Mouse (Mus musculus): Measurements from ENCODE around the gene Fuca1. TPM values are rescaled to one million over a fixed set of nuclear protein-coding genes. Genes with fewer than 3 reads are reported as not detected.

Fuca1 gene
- 10 to 100 TPM; 30.4 to 34.6 TPM for total RNA-seq (2021)
- polyA plus RNA-seq (2012; rRNA removed), result 24.0 and 25.3 TPM in 2 replicates
- long read RNA-seq, transcript Fuca1-201 (8 exons, 2,525 nt), result major isoform, 41 of 48 reads
- long read RNA-seq, partial matches to known transcripts, result 1 of 48 reads
- long read RNA-seq, other reads (novel, unspliced or antisense), result 6 of 48 reads

DNA sequence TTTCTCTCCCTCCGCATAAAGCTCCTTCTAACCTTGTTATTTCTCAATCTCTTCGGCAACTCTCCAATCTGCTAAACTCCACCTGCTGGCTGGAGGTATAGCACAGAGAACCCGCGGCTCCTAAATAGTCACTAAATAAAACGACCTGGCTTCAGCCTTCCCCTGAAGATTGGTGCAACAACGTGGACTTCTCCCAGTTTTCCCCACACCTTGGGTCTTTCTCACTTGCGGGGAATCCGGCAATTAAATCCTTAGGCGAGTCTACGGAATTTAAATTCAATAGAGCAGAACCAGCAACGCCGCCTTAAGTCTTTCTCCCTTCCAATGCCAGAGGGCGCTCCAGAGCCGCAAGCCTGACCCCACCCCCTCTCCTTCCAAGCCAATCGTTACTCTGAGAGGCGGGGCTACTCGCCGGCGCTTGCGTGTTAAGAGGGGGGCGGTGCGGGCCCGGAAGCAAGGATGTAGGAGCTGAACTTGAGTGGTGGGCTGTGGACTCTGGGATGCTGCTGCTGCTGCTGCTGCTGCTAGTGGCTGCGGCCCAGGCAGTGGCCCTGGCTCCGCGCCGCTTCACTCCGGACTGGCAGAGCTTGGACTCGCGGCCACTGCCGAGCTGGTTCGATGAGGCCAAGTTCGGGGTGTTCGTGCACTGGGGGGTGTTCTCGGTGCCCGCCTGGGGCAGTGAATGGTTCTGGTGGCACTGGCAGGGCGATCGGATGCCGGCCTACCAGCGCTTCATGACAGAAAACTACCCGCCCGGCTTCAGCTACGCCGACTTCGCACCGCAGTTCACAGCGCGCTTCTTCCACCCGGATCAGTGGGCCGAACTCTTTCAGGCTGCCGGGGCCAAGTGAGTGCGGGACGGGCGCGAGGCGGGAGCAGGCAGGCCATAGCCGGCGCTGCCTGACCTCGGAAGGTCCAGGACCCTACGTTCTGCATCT lies at the start of gene Fuca1:
Gene Fuca1 (plus strand): TSS at position 432 of the 938 bp plus-strand sequence.
- DNase-seq, result peak; percentile 95 to 96
- H3K79me2 ChIP-seq (replicated peaks; ENCODE audit: control insufficient read depth, insufficient read depth, low read length), result no peaks in the 10 kb centered on the region
- peaks cover 3% of the 10 kb centered on the region for H3K4me1 ChIP-seq (ENCODE audit: control insufficient read depth, insufficient read depth, low read length)
- no peaks in the 10 kb centered on the region for H3K27me3 ChIP-seq (ENCODE audit: control insufficient read depth, insufficient read depth, low read length)
- intact Hi-C loops (cut with DNase I), result loop anchor here (1.0 to 5.0 kb wide), 4 partner anchors 26 to 118 kb away; partner anchors contain the start of genes Gale and Hmgcl
- TF ChIP-seq EP300 (IDR thresholded peaks at IDR 0.05; ENCODE audit: insufficient read depth, low read depth, low read length) (no peak), POLR2A (IDR thresholded peaks at IDR 0.05; ENCODE audit: insufficient read depth, low read depth, low read length) (peak; percentile 74), CTCF (IDR thresholded peaks at IDR 0.05) (peak; percentile 92)
- peak within 1 kb of the TSS; percentile 84 for H3K4me3 ChIP-seq
- H3K9ac ChIP-seq (ENCODE audit: low read depth, low read length), result peak within 1 kb of the TSS; percentile 82
- peak within 1 kb of the TSS; percentile 83 for H3K27ac ChIP-seq
- no peaks in the 10 kb centered on the region for H3K36me3 ChIP-seq (ENCODE audit: control insufficient read depth, insufficient read depth, low read length)
- WGBS, result under 1% methylated on average over 60 of the region's 60 CpGs

GRCm38 (mm10) chr4:135872015-135872414 lies 48.5 kb upstream of the Fuca1 start:
- no peak for DNase-seq
- TF ChIP-seq CTCF (IDR thresholded peaks at IDR 0.05) (no peak), EP300 (IDR thresholded peaks at IDR 0.05; ENCODE audit: insufficient read depth, low read depth, low read length) (no peak), POLR2A (IDR thresholded peaks at IDR 0.05; ENCODE audit: insufficient read depth, low read depth, low read length) (no peak)
- Histone ChIP-seq H3K27ac (peak overlapping the region; percentile 100; the same call in 1 of the 2 replicates), H3K4me3 (peak overlapping the region; percentile 85), H3K4me1 (ENCODE audit: control insufficient read depth, insufficient read depth, low read length) (peaks cover 23% of the 10 kb centered on the region), H3K27me3 (ENCODE audit: control insufficient read depth, insufficient read depth, low read length) (no peaks in the 10 kb centered on the region), H3K9ac (ENCODE audit: low read depth, low read length) (no peak overlapping the region), H3K79me2 (replicated peaks; ENCODE audit: control insufficient read depth, insufficient read depth, low read length) (no peaks in the 10 kb centered on the region), H3K36me3 (ENCODE audit: control insufficient read depth, insufficient read depth, low read length) (peaks cover 48% of the 10 kb centered on the region)
- intact Hi-C loops (cut with DNase I), result loop anchor here (5.0 kb wide), 1 partner anchor 35 kb away; no protein-coding TSS in a partner anchor
- WGBS, result 10% methylated on average over 3 of the region's 3 CpGs

DNA sequence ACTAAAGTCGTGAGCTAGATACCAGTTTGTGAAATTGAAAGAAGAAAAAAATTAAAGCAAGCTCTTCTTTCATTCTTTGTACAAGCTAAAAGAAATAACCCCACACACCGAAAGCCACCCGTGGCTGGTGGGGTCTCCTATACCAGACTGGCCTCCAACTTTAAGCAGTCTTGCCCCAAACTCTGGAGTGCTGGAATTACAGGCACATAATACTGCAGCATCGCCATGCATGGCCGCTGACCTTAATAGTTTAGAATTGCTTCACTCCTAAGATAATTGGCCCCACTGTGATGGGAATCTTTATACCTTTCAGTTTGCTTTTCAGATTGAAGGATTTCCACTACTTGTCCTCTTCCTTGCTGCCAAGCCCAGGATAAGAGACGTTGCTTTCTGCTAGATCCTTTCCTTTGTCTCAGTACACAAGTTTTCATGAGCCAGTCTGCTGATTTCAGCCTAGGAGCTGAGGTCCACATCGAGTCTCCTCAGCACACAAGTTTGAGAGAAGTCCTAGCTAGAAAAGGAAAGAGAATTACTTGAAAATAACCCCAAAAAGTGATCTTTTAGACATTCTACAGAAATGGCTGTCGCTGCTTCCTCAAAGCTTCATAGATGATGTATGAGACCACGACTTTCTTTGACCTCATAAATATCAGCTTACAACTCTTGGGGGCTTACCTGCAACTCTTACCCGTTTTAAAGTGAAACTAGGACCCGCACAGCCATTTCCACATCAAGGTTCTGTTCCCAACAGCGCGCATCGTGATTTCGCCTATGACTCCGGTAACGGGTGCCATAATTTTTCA lies 47.7 kb upstream of the Fuca1 start:
- H3K27ac ChIP-seq, result peak overlapping the region; percentile 100
- no peak for DNase-seq
- peak overlapping the region; percentile 85 for H3K4me3 ChIP-seq
- TF ChIP-seq POLR2A (IDR thresholded peaks at IDR 0.05; ENCODE audit: insufficient read depth, low read depth, low read length) (no peak), EP300 (IDR thresholded peaks at IDR 0.05; ENCODE audit: insufficient read depth, low read depth, low read length) (no peak), CTCF (IDR thresholded peaks at IDR 0.05) (no peak)
- H3K27me3 ChIP-seq (ENCODE audit: control insufficient read depth, insufficient read depth, low read length), result no peaks in the 10 kb centered on the region
- H3K9ac ChIP-seq (ENCODE audit: low read depth, low read length), result peak overlapping the region; percentile 98
- intact Hi-C loops (cut with DNase I), result loop anchor here (1.0 to 5.0 kb wide), 2 partner anchors 16 to 35 kb away; no protein-coding TSS in a partner anchor
- H3K79me2 ChIP-seq (replicated peaks; ENCODE audit: control insufficient read depth, insufficient read depth, low read length), result no peaks in the 10 kb centered on the region
- H3K36me3 ChIP-seq (ENCODE audit: control insufficient read depth, insufficient read depth, low read length), result peaks cover 48% of the 10 kb centered on the region
- H3K4me1 ChIP-seq (ENCODE audit: control insufficient read depth, insufficient read depth, low read length), result peaks cover 24% of the 10 kb centered on the region
- 1% methylated on average over 17 of the region's 17 CpGs for WGBS

DNA sequence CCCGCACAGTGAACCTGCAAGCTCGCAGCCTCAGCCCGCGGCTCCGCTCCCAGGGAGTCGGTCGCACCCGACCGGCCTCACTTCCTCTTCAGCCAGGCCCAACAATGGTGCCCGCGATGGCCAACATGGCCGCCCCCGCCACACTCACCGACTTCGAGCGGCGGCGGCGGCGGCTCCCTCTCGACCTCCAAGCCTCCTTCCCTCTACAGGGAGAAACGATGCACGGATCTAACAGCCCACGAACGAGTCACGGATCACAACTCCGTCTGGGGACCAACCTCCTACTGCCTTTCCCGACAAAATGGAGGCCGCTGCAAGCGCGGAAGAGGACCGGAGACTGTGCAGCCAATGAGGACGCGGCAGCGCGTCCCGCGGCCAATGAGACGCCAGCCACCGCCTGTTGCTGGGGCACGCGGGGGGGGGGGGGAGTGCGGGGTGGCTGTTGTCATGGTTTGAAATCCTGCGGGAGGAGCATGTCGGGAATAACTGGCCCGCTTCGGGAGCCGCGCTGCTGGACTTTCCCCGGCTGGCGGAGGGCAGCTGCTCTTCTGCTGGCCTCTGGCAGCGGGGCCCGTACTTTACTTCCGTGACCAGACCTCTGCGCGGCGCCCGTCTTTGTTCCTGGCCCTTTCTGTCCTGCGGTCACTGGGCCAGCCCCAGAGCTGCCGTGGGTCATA lies 46.9 kb upstream of the Fuca1 start, which contains the start of gene Pnrc2:
Gene Pnrc2 (minus strand): TSS at position 325 of the 677 bp plus-strand sequence.
- Histone ChIP-seq H3K9ac (ENCODE audit: low read depth, low read length) (peak within 1 kb of the TSS; percentile 98), H3K27me3 (ENCODE audit: control insufficient read depth, insufficient read depth, low read length) (no peaks in the 10 kb centered on the region), H3K79me2 (replicated peaks; ENCODE audit: control insufficient read depth, insufficient read depth, low read length) (no peaks in the 10 kb centered on the region), H3K4me1 (ENCODE audit: control insufficient read depth, insufficient read depth, low read length) (peaks cover 24% of the 10 kb centered on the region), H3K27ac (peak within 1 kb of the TSS; percentile 100), H3K36me3 (ENCODE audit: control insufficient read depth, insufficient read depth, low read length) (peaks cover 47% of the 10 kb centered on the region), H3K4me3 (peak within 1 kb of the TSS; percentile 85)
- peak; percentile 91 to 95 for DNase-seq
- intact Hi-C loops (cut with DNase I), result loop anchor here (1.0 to 5.0 kb wide), 2 partner anchors 17 to 36 kb away; no protein-coding TSS in a partner anchor
- under 1% methylated on average over 59 of the region's 60 CpGs for WGBS
- peak; percentile 95 for TF ChIP-seq POLR2A (IDR thresholded peaks at IDR 0.05; ENCODE audit: insufficient read depth, low read depth, low read length)
- peak; percentile 23; the same call in 1 of the 2 replicates for TF ChIP-seq CTCF (IDR thresholded peaks at IDR 0.05)
- 0 out of 2 replicates have a peak, but pooled peaks have one; percentile 56 for TF ChIP-seq EP300 (IDR thresholded peaks at IDR 0.05; ENCODE audit: insufficient read depth, low read depth, low read length)
